Mouse (Mus musculus) intestine, postnatal 0 days (tissue): Measurements from ENCODE around the gene Zfp704. TPM values are rescaled to one million over a fixed set of nuclear protein-coding genes. Genes with fewer than 3 reads are reported as not detected.
A peak's percentile ranks its signal among the peaks of the same experiment; 100 is the strongest.

Source experiments
- ATAC-seq: fragments of 200-750 bp; cut with Nextera tagmentation; 2 replicates; pipeline ENCODE4 v1.8.0; 2017; ENCODE audit warnings: mild to moderate bottlenecking, moderate TSS enrichment, moderate library complexity
- H3K27ac ChIP-seq: fragments of 300-500 bp; sonication (generic); 2 replicates; pipeline ENCODE4 v1.5.1; 2014; ENCODE audit warnings: mild to moderate bottlenecking, low read depth, low read length, moderate library complexity
- H3K27me3 ChIP-seq: fragments of 300-500 bp; sonication (generic); replicated peaks from 2 replicates; pipeline ENCODE4 v1.6.1; 2014; ENCODE audit warnings: low read length, mixed read lengths; ENCODE audit not compliant: control insufficient read depth, insufficient read depth
- H3K36me3 ChIP-seq: fragments of 300-500 bp; sonication (generic); 2 replicates; pipeline ENCODE4 v1.6.1; 2014; ENCODE audit warnings: mild to moderate bottlenecking, moderate library complexity; ENCODE audit not compliant: control insufficient read depth, insufficient read depth
- H3K4me1 ChIP-seq: fragments of 300-500 bp; sonication (generic); replicated peaks from 2 replicates; pipeline ENCODE4 v1.6.1; 2014; ENCODE audit warnings: antibody characterized with exemption, low read length, mixed read lengths; ENCODE audit not compliant: control insufficient read depth, insufficient read depth
- H3K4me2 ChIP-seq: fragments of 300-500 bp; sonication (generic); replicated peaks from 2 replicates; pipeline ENCODE4 v1.6.1; 2014; ENCODE audit warnings: low read depth, mild to moderate bottlenecking, moderate library complexity
- H3K4me3 ChIP-seq: fragments of 300-500 bp; sonication (generic); 2 replicates; pipeline ENCODE4 v1.5.1; 2014; ENCODE audit warnings: low read depth, low read length
- H3K9ac ChIP-seq: fragments of 300-500 bp; sonication (generic); 2 replicates; pipeline ENCODE4 v1.6.1; 2014; ENCODE audit warnings: mild to moderate bottlenecking, low read depth, low read length
- H3K9me3 ChIP-seq: fragments of 300-500 bp; sonication (generic); 2 replicates; pipeline ENCODE4 v1.6.1; 2016; ENCODE audit warnings: mixed run types; ENCODE audit not compliant: control insufficient read depth
- CTCF ChIP-seq: sonication (generic); IDR thresholded peaks from 2 replicates; pipeline ENCODE4 v1.5.1; 2016; ENCODE audit warnings: low read depth, mild to moderate bottlenecking, control low read depth, antibody characterized with exemption, moderate library complexity
- WGBS: fragments of 180-500 bp; shearing (Covaris S2); extraction: QIAGEN DNeasy Blood & Tissue Kit; methylation state at CpG from one replicate; pipeline ENCODE4 v1.1.7; 2014; 5-methylcytosine and 5-hydroxymethylcytosine counted together
- polyA plus RNA-seq: library from polyadenylated mRNA; unstranded; fragments of >200 nt; fragmentation: Nextera tagmentation; extraction: Ambion mirVana; gene quantifications from 2 replicates; pipeline ENCODE4 v1.2.1, GENCODE M21; 2015

Gene Zfp704
- polyA plus RNA-seq, 1 experiment from 2014 or later = 2.8 TPM

- WGBS = 89% methylated on average over 4 of the region's 4 CpGs
- H3K9me3 ChIP-seq = no peaks in the 10 kb centered on the region
- no peak overlapping the region for H3K9ac ChIP-seq
- TF ChIP-seq CTCF = no peak
- H3K4me1 ChIP-seq = no peaks in the 10 kb centered on the region
- H3K36me3 ChIP-seq = no peaks in the 10 kb centered on the region
- H3K27ac ChIP-seq = no peak overlapping the region
- no peak for ATAC-seq
- no peak overlapping the region for H3K4me2 ChIP-seq
- H3K4me3 ChIP-seq = no peak overlapping the region
- no peaks in the 10 kb centered on the region for H3K27me3 ChIP-seq
Measured at GRCm38 (mm10) chr3:9588635-9589034, 21.2 kb downstream of the Zfp704 start.

- ATAC-seq = no peak
- no peak overlapping the region for H3K4me2 ChIP-seq
- no peaks in the 10 kb centered on the region for H3K4me1 ChIP-seq
- no peak overlapping the region for H3K9ac ChIP-seq
- no peak for TF ChIP-seq CTCF
- H3K27me3 ChIP-seq = no peaks in the 10 kb centered on the region
- 93% methylated on average over 7 of the region's 7 CpGs for WGBS
- H3K36me3 ChIP-seq = no peaks in the 10 kb centered on the region
- no peak overlapping the region for H3K27ac ChIP-seq
- no peaks in the 10 kb centered on the region for H3K9me3 ChIP-seq
- no peak overlapping the region for H3K4me3 ChIP-seq
Measured at GRCm38 (mm10) chr3:9587304-9587703, 22.6 kb downstream of the Zfp704 start.

- Histone ChIP-seq H3K9me3 (no peaks in the 10 kb centered on the region), H3K36me3 (no peaks in the 10 kb centered on the region), H3K9ac (no peak overlapping the region), H3K4me1 (no peaks in the 10 kb centered on the region; the same call in 1 of the 2 replicates), H3K4me3 (no peak overlapping the region), H3K27me3 (no peaks in the 10 kb centered on the region), H3K27ac (no peak overlapping the region), H3K4me2 (no peak overlapping the region)
- TF ChIP-seq CTCF = no peak
- 75% methylated on average over 2 of the region's 2 CpGs for WGBS
- ATAC-seq = no peak
Measured at GRCm38 (mm10) chr3:9583516-9583915, 26.4 kb downstream of the Zfp704 start.

- Histone ChIP-seq H3K4me1 (peaks cover 3% of the 10 kb centered on the region; the same call in 1 of the 2 replicates), H3K9me3 (no peaks in the 10 kb centered on the region), H3K9ac (no peak overlapping the region), H3K4me3 (no peak overlapping the region), H3K36me3 (no peaks in the 10 kb centered on the region), H3K27ac (no peak overlapping the region), H3K27me3 (no peaks in the 10 kb centered on the region), H3K4me2 (no peak overlapping the region)
- ATAC-seq = no peak
- 78% methylated on average over 14 of the region's 14 CpGs for WGBS
- no peak for TF ChIP-seq CTCF
Measured at GRCm38 (mm10) chr3:9580952-9581798, 28.7 kb downstream of the Zfp704 start.

GRCm38 (mm10) chr3:9580102-9580501 lies 29.8 kb downstream of the Zfp704 start:
- WGBS = 34% methylated on average over 3 of the region's 3 CpGs
- Histone ChIP-seq H3K9ac (no peak overlapping the region), H3K4me3 (no peak overlapping the region), H3K27me3 (no peaks in the 10 kb centered on the region), H3K4me2 (no peak overlapping the region), H3K36me3 (no peaks in the 10 kb centered on the region), H3K27ac (no peak overlapping the region), H3K9me3 (no peaks in the 10 kb centered on the region), H3K4me1 (peaks cover 3% of the 10 kb centered on the region; the same call in 1 of the 2 replicates)
- peak; percentile 80 for ATAC-seq
- no peak for TF ChIP-seq CTCF

- Histone ChIP-seq H3K4me2 (no peak overlapping the region), H3K9me3 (no peaks in the 10 kb centered on the region), H3K9ac (no peak overlapping the region), H3K4me1 (peaks cover 6% of the 10 kb centered on the region; the same call in 1 of the 2 replicates), H3K4me3 (no peak overlapping the region), H3K27ac (no peak overlapping the region), H3K36me3 (no peaks in the 10 kb centered on the region), H3K27me3 (no peaks in the 10 kb centered on the region)
- no peak for ATAC-seq
- no peak for TF ChIP-seq CTCF
- WGBS = 46% methylated on average over 4 of the region's 4 CpGs
Measured at GRCm38 (mm10) chr3:9579028-9579643, 30.7 kb downstream of the Zfp704 start.
